Mouse (Mus musculus) heart, postnatal 0 days (tissue): ENCODE data around the gene Spta1.

Source experiments
- CTCF ChIP-seq: IDR thresholded peaks from 2 replicates; pipeline ENCODE4 v1.5.1; 2016; ENCODE audit warnings: antibody characterized with exemption, control low read depth, low read depth
- EP300 ChIP-seq: IDR thresholded peaks from 2 replicates; pipeline ENCODE4 v1.6.1; 2016; ENCODE audit warnings: antibody characterized with exemption, low read depth

DNA sequence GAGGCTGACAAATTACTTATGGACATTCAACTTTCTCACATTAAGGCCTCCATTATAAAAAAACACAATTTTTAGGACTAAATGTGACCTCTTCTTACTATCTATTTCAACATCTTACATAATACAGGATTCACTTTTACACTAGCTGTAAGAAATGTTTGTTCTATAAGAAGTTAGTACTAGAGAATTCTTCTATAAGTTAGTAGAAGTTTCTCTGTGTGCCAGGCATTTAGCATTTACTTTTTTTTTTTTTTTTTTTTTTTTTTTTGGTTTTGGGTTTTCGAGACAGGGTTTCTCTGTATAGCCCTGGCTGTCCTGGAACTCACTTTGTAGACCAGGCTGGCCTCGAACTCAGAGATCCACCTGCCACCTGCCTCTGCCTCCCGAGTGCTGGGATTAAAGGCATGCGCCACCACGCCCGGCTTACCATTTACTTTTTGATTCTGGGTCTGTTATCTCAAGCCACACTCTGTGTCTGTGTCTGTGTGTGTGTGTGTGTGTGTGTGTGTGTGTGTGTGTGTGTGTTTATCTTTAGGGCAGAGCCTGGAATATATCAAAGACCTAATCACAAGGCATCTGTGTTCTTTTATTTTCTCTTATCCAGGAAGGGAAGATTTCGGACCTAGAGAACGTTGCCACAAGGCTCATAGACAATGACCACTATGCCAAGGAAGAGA is 44.1 kb downstream of the Spta1 start:
- TF ChIP-seq CTCF (no peak), EP300 (no peak)
